Mouse (Mus musculus) naive thymus-derived CD4-positive, alpha-beta T cell, adult 2 months (primary cell): ENCODE measurements around the gene Cd2.

Experiments used
- DNase-seq: peaks from one replicate; pipeline ENCODE4 v3.0.0-alpha.2; 2011; ENCODE audit warnings: low read depth

Gene Cd2

GRCm38 (mm10) chr3:101287911-101288311 is at the start of gene Cd2:
TSS of gene Cd2 (minus strand) at chr3:101287939.
- DNase-seq, result peak; percentile 83

DNA sequence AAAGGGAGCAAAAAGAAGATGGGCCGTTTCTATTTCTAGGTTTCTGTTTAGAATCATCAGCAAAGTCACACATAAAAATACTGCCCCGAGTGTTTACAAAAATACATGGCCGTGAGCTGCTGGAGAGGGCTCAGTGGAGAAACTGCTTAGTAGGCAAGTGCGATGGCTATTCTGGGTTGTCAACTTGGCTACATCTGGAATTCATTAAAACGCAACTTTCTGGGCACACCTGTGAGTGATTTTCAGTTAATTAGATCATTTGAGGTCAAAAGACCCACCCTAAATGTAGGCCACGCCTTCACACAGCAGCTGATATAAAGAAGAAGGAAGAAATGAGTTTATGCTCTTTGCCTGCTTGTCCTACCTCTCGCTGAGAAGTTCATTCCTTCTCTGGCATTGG is 40.9 kb upstream of the Cd2 start:
- no peak for DNase-seq

DNA sequence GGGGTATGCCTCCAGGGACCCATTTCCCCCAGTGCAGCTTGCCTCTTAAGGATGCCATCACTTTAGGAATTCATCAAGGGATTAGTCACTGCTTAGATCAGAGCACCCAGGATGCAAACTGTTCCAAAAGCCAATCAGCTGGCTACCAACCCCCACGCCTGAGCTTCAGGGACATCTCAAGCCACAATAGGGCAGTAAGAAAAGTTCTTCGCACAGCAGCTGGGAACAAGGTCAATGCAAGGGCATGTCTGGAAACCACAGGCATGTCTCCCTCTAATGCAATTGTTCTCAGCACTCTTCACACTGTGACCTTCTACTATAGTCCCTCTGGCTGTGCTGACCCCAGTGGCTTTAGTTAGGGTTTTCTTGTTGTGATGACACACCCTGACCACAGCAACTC is 39.5 kb upstream of the Cd2 start:
- no peak for DNase-seq

- no peak for DNase-seq
Observed at GRCm38 (mm10) chr3:101322437-101322836, 34.7 kb upstream of the Cd2 start.

DNA sequence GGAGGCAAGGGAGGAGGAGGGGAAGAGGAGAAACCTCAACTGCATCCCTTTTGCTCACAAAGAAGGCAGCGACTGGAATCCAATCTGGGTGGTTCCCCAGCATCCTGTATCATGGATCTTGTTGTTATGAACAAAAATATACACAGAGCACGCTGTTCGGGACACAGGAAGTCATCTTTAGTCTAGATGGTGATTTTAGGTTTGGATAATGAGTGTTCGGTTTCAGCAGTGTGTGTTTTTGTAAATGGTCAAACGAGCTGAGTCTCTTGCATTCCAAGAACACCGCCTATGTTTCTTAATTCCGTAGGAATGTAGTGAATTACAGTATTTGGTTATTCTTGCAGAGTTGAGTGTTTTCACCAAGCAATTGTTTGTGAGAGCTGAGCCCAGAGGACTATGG is 33.1 kb upstream of the Cd2 start:
- DNase-seq, result no peak

- DNase-seq, result no peak
Observed at GRCm38 (mm10) chr3:101318516-101319170, 30.9 kb upstream of the Cd2 start.

- peak; percentile 45 for DNase-seq
Observed at GRCm38 (mm10) chr3:101318115-101318514, 30.4 kb upstream of the Cd2 start.

- no peak for DNase-seq
Observed at GRCm38 (mm10) chr3:101314954-101315353, 27.2 kb upstream of the Cd2 start.

GRCm38 (mm10) chr3:101313266-101314051 is 25.7 kb upstream of the Cd2 start:
- no peak for DNase-seq

- DNase-seq, result no peak
Observed at GRCm38 (mm10) chr3:101310977-101311376, 23.2 kb upstream of the Cd2 start.

- no peak for DNase-seq
Observed at GRCm38 (mm10) chr3:101309626-101310025, 21.9 kb upstream of the Cd2 start.

- no peak for DNase-seq
Observed at GRCm38 (mm10) chr3:101306090-101306489, 18.4 kb upstream of the Cd2 start.

DNA sequence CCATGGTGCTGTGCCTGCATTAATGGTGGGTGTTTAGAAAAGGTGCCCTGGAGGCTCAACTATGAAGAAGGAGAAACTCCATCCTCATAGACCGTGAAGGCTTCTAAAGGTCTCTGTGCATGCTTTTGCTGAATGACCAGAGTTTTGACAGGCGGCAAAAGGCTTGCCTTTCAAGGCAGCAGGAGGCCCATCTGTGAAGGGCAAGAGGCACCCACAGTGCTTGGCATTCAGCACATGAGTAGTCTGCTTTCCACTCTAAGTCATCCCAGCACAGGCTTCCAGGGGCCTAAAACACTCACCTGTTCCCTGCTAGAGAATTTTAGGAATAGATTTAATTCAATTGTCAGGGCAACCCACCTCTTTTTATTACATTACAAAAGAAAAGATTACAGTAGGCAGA is 17.3 kb upstream of the Cd2 start:
- DNase-seq, result no peak

DNA sequence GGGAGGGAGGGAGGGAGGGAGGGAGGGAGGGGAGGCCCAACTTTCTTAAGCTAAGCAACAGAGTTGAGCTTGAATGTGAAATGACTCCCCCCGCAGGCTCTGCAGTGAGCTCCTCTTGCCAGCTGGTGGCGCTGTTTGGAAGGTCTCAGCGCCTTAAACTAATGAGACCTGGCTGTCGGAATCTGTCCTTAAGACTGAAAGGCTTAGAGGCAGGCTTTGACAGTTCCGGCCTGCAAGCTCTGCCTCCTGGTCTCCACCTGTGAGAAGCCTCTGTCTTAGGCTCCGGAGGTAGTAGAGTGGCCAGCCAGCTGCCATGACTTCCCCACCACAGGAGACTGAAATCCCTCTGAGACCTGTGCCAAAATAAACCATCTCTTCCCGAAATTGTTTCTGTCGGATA is 16.4 kb upstream of the Cd2 start:
- DNase-seq, result peak; percentile 82

- DNase-seq, result peak; percentile 69
Observed at GRCm38 (mm10) chr3:101300271-101301071, 12.7 kb upstream of the Cd2 start.

DNA sequence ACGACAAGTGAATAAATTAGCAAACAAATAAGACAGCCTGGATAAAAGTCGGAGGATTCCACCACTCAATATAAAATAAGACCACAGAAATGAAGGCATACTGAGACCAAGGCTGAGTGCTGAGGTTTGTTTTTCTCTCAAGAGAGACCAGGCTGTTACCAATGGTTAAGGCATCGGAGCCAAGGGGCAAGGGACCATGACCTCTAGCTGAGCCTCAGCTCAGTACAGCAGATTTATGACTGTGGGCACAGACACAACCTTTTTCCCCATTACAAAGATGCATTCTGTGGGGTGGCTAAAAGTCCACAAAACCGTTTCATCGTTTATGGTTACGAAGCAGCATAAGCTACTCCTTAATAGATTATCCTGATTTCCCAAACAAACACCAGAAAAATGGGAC is 11.9 kb upstream of the Cd2 start:
- no peak for DNase-seq

DNA sequence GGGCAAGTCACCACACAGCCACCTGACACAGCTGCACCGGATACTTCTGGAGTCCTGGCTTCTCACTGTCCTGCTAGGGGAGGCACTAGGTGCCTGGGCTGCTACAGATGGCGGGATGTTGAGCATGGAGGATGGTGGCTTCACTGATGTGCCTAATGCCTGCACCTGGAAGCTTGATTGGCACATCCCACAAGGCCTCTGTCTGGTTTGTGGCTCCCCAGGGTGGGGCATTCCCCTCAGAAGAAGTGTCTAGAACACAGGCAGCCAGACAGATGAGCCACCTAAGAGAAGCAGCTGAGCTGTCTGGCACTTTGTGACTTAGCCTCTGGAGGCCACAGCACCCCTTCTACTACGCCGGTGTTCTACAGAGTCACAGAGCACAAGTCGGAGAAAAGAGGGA is 9.5 kb upstream of the Cd2 start:
- peak; percentile 68 for DNase-seq

GRCm38 (mm10) chr3:101295931-101296820 is 8.4 kb upstream of the Cd2 start:
- peak; percentile 71 for DNase-seq

GRCm38 (mm10) chr3:101295366-101295867 is 7.7 kb upstream of the Cd2 start:
- peak; percentile 96 for DNase-seq

DNA sequence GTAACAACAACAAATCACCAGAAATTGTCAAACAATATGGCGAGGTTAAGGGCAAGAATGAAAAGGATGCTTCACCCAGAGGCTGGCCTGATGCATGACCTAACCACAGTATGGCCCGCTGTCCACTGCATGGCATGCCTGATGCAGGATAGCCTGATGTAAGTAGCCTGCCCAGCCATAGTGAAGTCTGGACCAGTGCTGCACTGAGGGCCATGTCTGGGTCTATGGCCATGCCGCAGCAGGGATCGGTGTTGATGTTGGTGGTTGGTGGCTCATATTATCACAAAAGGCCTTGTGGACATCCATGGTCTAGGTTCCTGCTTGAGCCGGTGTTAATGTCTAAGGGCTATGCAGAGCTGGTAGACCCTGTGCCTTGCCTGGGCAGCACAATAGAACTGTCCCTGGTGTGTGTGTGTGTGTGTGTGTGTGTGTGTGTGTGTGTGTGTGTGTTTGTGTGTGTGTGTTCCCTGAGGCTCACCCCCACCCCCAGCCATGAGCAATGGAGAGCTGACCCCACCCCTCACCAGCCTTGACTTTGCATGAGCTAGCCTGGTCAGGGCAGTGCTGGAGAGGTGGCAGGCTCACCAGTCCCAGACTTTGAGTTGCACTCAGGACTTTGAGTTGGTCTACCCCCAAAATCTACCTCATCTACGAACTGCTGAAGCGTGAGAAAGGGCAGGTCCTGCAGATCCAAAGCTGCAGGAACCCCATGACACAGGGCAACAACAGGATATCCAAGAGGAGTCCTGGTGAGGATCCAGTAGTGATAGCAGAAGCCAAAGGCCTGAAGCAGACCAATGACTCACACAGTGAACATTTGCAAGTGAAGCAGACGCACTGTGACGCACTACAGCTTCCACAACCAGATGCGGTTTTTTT is 7.0 kb upstream of the Cd2 start:
- peak; percentile 66 for DNase-seq
